Mouse (Mus musculus) kidney, adult 2 months (tissue): Measurements from ENCODE around the gene Prrc2a. TPM values are rescaled to one million over a fixed set of nuclear protein-coding genes. Genes with fewer than 3 reads are reported as not detected.

Experiments
- DNase-seq: peaks from one replicate; pipeline ENCODE4 v3.0.0; 2021
- H3K27ac ChIP-seq: fragments of 200-500 bp; 2 replicates; pipeline ENCODE4 v1.5.1; 2012; ENCODE audit warnings: low read depth, low read length, control low read depth, inconsistent platforms; ENCODE audit not compliant: insufficient read depth
- H3K27me3 ChIP-seq: fragments of 200-500 bp; replicated peaks from 2 replicates; pipeline ENCODE4 v1.6.1; 2012; ENCODE audit warnings: mild to moderate bottlenecking, moderate library complexity, low read length, inconsistent platforms; ENCODE audit not compliant: control insufficient read depth, insufficient read depth
- H3K36me3 ChIP-seq: fragments of 200-500 bp; 2 replicates; pipeline ENCODE4 v1.6.1; 2012; ENCODE audit warnings: mild to moderate bottlenecking, moderate library complexity, low read length, inconsistent platforms; ENCODE audit not compliant: control insufficient read depth, insufficient read depth
- H3K4me1 ChIP-seq: fragments of 200-500 bp; 2 replicates; pipeline ENCODE4 v1.6.1; 2011; ENCODE audit warnings: low read length; ENCODE audit not compliant: control insufficient read depth, insufficient read depth
- H3K4me3 ChIP-seq: fragments of 200-500 bp; 2 replicates; pipeline ENCODE4 v1.5.1; 2011; ENCODE audit warnings: mild to moderate bottlenecking, low read depth, low read length, control low read depth; ENCODE audit not compliant: insufficient read depth
- CTCF ChIP-seq: fragments of 200-500 bp; conservative IDR thresholded peaks from 2 replicates; pipeline ENCODE4 v1.5.1; 2011; ENCODE audit warnings: low read depth, mild to moderate bottlenecking, control low read depth, low read length, moderate library complexity, mixed read lengths; ENCODE audit not compliant: insufficient read depth, insufficient read length
- POLR2A ChIP-seq: fragments of 200-500 bp; IDR thresholded peaks from one replicate; pipeline ENCODE4 v1.6.1; 2011; ENCODE audit warnings: low read depth, low read length, control low read depth
- WGBS: fragments of 180-500 bp; shearing (Covaris S2); methylation state at CpG from one replicate; pipeline ENCODE4 v1.1.7; 2018; 5-methylcytosine and 5-hydroxymethylcytosine counted together
- polyA plus RNA-seq: library from polyadenylated mRNA; depleted of rRNA; stranded (reverse); fragments of >200 nt; gene quantifications from 2 replicates; pipeline ENCODE4 v1.2.3, GENCODE M21; 2012

The Prrc2a gene
- polyA plus RNA-seq, 1 experiment = 237 TPM

DNA sequence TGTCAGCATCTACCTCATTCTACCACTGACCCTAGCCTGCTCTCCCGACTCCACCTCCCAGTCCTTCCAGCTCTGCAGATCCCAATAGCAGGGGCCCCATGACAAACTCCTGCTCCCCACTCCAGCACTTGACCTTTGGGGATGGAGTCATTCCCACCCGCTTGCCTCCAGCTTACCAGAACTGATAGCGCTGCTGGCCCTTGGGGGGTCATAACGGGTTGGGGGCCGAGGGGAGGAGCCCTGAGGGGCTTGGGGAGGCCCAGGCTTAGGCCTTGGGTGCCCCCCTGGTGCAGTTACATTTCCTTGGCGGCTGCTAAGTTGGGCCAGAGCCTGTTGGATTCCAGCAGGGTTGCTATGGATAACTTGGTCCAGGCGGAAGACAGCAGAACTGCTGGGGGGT lies 10.1 kb downstream of the Prrc2a start:
- 83% methylated on average over 7 of the region's 7 CpGs for WGBS
- Histone ChIP-seq H3K36me3 (peaks cover 39% of the 10 kb centered on the region), H3K4me1 (no peaks in the 10 kb centered on the region; the same call in 1 of the 2 replicates), H3K27me3 (no peaks in the 10 kb centered on the region), H3K27ac (no peak overlapping the region), H3K4me3 (no peak overlapping the region)
- no peak for TF ChIP-seq CTCF
- no peak for TF ChIP-seq POLR2A
- no peak for DNase-seq

GRCm38 (mm10) chr17:35153931-35154330 lies 10.8 kb downstream of the Prrc2a start:
- no peaks in the 10 kb centered on the region for H3K27me3 ChIP-seq
- H3K36me3 ChIP-seq = peaks cover 41% of the 10 kb centered on the region
- no peak overlapping the region for H3K4me3 ChIP-seq
- WGBS = 82% methylated on average over 4 of the region's 4 CpGs
- no peak for DNase-seq
- no peak for TF ChIP-seq CTCF
- no peak for TF ChIP-seq POLR2A
- H3K4me1 ChIP-seq = no peaks in the 10 kb centered on the region; the same call in 1 of the 2 replicates
- no peak overlapping the region for H3K27ac ChIP-seq

DNA sequence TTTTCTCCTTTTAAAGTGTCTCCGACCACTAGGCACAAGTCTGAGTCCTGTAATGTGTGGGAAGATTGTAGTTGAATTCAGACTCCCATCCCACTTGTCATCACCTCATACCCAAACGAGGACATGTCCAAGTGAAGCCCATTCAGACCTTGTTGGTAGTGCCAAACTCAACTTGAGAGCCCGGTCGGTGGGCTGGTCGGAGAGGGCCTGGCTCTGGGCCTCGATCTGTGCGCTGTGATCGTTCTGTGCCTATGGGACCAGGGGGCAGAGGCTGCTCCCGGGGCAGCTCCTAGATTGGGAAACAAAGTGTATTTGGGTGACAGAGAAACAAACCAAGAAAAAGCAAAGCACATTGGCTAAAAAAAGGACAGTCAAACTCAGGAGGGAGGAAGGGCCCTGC lies 11.6 kb downstream of the Prrc2a start:
- 87% methylated on average over 9 of the region's 9 CpGs for WGBS
- Histone ChIP-seq H3K27ac (no peak overlapping the region), H3K36me3 (peaks cover 40% of the 10 kb centered on the region), H3K4me3 (no peak overlapping the region), H3K4me1 (no peaks in the 10 kb centered on the region; the same call in 1 of the 2 replicates), H3K27me3 (no peaks in the 10 kb centered on the region)
- no peak for DNase-seq
- no peak for TF ChIP-seq CTCF
- no peak for TF ChIP-seq POLR2A

GRCm38 (mm10) chr17:35152121-35152520 lies 12.6 kb downstream of the Prrc2a start:
- Histone ChIP-seq H3K27me3 (no peaks in the 10 kb centered on the region), H3K4me3 (no peak overlapping the region), H3K27ac (peak overlapping the region; percentile 66; the same call in 1 of the 2 replicates), H3K36me3 (peaks cover 40% of the 10 kb centered on the region), H3K4me1 (no peaks in the 10 kb centered on the region; the same call in 1 of the 2 replicates)
- no peak for TF ChIP-seq POLR2A
- TF ChIP-seq CTCF = no peak
- DNase-seq = peak; percentile 70
- 55% methylated on average over 4 of the region's 4 CpGs for WGBS

GRCm38 (mm10) chr17:35147922-35148639 lies 16.6 kb downstream of the Prrc2a start:
- Histone ChIP-seq H3K27me3 (no peaks in the 10 kb centered on the region), H3K4me3 (no peak overlapping the region), H3K36me3 (peaks cover 24% of the 10 kb centered on the region), H3K4me1 (no peaks in the 10 kb centered on the region; the same call in 1 of the 2 replicates), H3K27ac (no peak overlapping the region; the same call in 1 of the 2 replicates)
- 59% methylated on average over 5 of the region's 5 CpGs for WGBS
- DNase-seq = no peak
- TF ChIP-seq CTCF (no peak), POLR2A (no peak)

DNA sequence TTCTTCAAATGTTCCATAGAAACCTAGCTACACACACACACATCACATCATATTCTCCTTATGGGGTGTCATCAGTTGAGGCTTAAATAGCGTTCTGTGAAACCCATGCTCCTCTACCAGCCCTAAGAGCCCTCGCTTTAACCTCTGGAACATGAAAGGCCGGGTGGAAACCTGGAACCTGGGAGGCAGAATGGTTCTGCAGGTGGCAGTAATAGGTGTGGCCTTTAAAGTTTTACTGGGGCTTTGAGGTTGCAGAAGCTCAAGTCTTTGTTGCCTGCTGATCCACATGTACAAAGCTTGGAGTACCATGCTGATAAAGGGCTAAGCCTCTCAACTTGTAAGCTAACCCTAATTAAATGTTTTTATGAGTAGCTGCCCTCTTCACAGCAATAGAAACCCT lies 17.3 kb downstream of the Prrc2a start:
- no peaks in the 10 kb centered on the region; the same call in 1 of the 2 replicates for H3K4me1 ChIP-seq
- WGBS = 62% methylated on average over 3 of the region's 3 CpGs
- peaks cover 23% of the 10 kb centered on the region for H3K36me3 ChIP-seq
- no peak overlapping the region for H3K4me3 ChIP-seq
- H3K27me3 ChIP-seq = no peaks in the 10 kb centered on the region
- no peak for DNase-seq
- TF ChIP-seq CTCF (no peak), POLR2A (no peak)
- no peak overlapping the region for H3K27ac ChIP-seq

DNA sequence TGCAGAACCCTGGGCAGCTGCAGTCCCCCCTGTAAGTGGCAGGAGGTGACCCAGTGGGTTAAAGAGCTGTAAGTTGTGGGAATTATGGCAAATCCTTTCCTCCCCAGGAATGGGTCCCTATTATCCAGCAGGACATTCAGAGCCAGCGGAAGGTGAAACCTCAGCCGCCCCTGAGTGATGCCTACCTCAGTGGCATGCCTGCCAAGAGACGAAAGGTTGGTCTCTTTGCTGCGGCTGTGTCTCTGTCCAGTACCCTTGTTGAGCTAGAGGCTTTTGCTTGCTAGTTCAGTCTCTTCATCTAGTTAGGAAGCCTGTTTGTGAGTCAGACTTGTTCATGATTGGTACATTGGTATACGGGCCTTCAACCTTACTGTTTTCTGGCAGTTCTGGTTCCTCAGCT lies 18.6 kb downstream of the Prrc2a start:
- 74% methylated on average over 5 of the region's 5 CpGs for WGBS
- TF ChIP-seq CTCF (no peak), POLR2A (no peak)
- Histone ChIP-seq H3K4me1 (no peaks in the 10 kb centered on the region), H3K27ac (no peak overlapping the region), H3K27me3 (no peaks in the 10 kb centered on the region), H3K36me3 (peaks cover 26% of the 10 kb centered on the region), H3K4me3 (no peak overlapping the region)
- DNase-seq = no peak
